Mouse (Mus musculus): ENCODE measurements around the gene Gpr132. TPM values are rescaled to one million over a fixed set of nuclear protein-coding genes. Genes with fewer than 3 reads are reported as not detected.
A peak's percentile ranks its signal among the peaks of the same experiment; 100 is the strongest.
"Not testable (repeated sequence)": the region's sequence is repeated elsewhere in the genome, so short reads cannot be mapped to it uniquely, and the experiment has no call there.

The Gpr132 gene
- total RNA-seq, 1 experiment from 2014 or later, result 74.8 TPM

DNA sequence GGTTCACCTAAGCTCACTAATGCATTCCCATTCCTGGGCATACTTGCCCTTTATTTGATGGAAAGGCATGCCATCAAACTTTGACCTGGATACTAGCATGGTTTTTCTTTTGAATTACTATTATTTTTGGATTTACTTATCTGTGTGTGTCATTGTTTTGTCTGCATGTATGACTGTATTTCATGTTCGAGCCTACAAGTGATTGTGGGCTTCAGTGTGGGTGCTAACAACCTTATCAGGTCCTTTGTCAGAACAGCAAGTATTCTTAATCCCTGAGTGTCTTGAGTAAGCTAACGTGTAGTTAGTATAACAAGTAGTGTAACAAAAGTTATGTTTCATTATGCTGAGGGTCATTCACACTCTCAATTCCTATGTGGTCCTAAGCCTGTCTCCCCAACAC, 37.9 kb downstream of the Gpr132 start:
- no peak for ATAC-seq (replicated peaks; ENCODE audit: insufficient number of reproducible peaks, low FRiP score, low TSS enrichment, poor library complexity, severe bottlenecking)

GRCm38 (mm10) chr12:112829244-112829864, 38.7 kb downstream of the Gpr132 start, which contains the start of gene Cdca4:
Gene Cdca4, minus strand, starts transcription at chr12:112829423.
- ATAC-seq (replicated peaks; ENCODE audit: insufficient number of reproducible peaks, low FRiP score, low TSS enrichment, poor library complexity, severe bottlenecking), result peak; percentile 88

GRCm38 (mm10) chr12:112828501-112829243, 39.4 kb downstream of the Gpr132 start:
- ATAC-seq (replicated peaks; ENCODE audit: insufficient number of reproducible peaks, low FRiP score, low TSS enrichment, poor library complexity, severe bottlenecking), result peak; percentile 28; the same call in 1 of the 2 replicates

GRCm38 (mm10) chr12:112825901-112826300, 42.1 kb downstream of the Gpr132 start:
- ATAC-seq (replicated peaks; ENCODE audit: insufficient number of reproducible peaks, low FRiP score, low TSS enrichment, poor library complexity, severe bottlenecking), result no peak

DNA sequence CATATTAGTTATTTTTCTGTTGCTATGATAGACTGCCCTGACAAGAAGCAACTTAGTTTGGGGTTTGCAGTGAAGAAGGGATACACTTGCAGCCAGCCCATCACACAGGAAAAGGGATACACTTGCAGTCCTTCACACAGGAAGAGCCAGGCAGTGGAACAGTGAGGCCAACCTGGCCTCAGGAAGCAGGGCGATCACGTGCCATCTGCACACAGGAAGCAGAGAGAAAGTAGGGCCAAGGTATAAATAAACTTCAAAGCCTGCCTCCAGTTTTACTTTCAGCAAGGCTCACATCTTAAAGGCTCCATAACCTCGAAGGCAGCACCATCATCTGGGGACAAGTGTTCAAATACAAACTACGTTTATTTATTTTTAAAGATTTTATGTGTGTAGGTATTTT, 44.8 kb downstream of the Gpr132 start:
- ATAC-seq (replicated peaks; ENCODE audit: insufficient number of reproducible peaks, low FRiP score, low TSS enrichment, poor library complexity, severe bottlenecking), result 0 out of 2 replicates have a peak, but pooled peaks have one; percentile 11

DNA sequence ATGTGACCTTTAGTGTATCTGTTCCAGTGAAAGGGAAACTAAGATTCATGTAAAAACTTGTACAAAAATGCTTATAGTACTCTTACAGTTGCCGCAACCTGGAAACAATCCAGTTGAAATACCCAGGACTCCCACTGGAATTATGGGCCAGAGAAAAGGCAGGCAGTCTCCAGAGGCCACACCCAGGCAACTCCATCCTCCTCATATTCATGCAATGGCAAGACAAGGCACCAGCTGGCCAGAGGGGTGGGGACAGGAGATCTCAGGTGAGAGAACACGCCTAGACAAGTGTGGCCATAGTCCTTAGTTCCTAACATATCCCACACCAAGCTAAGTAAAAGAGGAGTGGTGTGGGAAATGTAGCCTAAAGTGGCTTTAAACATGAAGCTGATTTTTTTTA, 45.4 kb downstream of the Gpr132 start:
- ATAC-seq (replicated peaks; ENCODE audit: insufficient number of reproducible peaks, low FRiP score, low TSS enrichment, poor library complexity, severe bottlenecking), result no peak

GRCm38 (mm10) chr12:112821974-112822373, 46.1 kb downstream of the Gpr132 start:
- ATAC-seq (replicated peaks; ENCODE audit: insufficient number of reproducible peaks, low FRiP score, low TSS enrichment, poor library complexity, severe bottlenecking), result no peak

- no peak for ATAC-seq (replicated peaks; ENCODE audit: insufficient number of reproducible peaks, low FRiP score, low TSS enrichment, poor library complexity, severe bottlenecking)
Measured at GRCm38 (mm10) chr12:112821216-112821615, 46.8 kb downstream of the Gpr132 start.

DNA sequence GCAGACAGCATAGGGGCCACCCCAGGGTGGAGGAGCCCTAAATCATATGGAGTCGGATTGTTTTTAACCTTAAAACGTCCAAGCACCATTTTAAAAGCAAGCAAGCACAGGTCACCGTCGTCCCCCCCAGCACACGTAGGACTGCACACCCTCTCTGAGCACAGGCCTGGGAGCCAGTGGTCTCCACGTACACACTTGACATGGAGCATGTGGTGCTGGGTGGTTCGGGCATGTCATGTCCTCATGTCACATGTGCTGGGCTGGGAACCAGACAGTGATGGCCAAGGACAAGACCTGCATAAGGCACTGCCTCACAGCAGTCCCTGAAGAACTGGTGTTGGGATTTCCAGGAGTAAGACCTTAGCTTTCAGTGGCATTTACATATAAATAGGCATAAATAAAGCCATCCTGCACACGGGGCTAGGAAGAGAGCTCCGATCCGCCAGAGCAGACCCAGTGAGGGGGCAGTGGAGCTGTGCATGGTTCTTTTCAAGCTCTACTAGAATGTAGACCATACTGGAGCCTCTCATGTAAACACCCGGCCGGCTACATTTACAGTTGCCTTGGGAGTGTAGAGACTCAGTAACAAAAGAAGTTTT, 47.5 kb downstream of the Gpr132 start:
- ATAC-seq (replicated peaks; ENCODE audit: insufficient number of reproducible peaks, low FRiP score, low TSS enrichment, poor library complexity, severe bottlenecking), result no peak

DNA sequence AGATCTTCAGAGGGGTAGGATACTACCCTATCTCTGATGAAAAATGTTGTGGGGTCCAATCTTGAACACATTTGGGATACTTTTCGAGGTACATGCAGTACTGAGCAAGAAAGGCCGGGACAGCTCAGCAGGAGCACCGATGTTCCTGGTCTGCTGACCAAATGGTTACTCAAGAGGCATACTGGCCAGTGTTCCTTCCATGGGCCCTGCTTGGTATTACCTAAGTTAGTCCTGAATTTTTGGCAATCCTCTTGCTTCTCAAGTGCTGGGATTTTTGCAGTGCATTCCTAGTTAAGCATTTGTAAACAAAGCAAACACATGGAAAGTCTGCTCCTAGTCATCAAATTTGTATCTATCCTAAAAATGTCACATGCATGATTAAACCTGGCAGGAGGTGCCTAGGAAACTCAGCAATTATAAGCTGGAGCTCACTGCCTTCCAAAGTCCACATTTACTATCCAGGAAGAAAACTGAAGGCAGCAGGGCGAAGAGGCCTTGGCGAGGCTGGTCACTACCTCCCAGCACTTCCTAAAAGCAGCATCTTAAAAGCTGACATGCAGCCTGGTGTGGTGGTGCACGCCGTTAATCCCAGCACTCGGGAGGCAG, 48.9 kb downstream of the Gpr132 start:
- no peak for ATAC-seq (replicated peaks; ENCODE audit: insufficient number of reproducible peaks, low FRiP score, low TSS enrichment, poor library complexity, severe bottlenecking)

GRCm38 (mm10) chr12:112816866-112817265, 51.2 kb downstream of the Gpr132 start:
- not testable (repeated sequence) for ATAC-seq (replicated peaks; ENCODE audit: insufficient number of reproducible peaks, low FRiP score, low TSS enrichment, poor library complexity, severe bottlenecking)

- peak; percentile 66 for ATAC-seq (replicated peaks; ENCODE audit: insufficient number of reproducible peaks, low FRiP score, low TSS enrichment, poor library complexity, severe bottlenecking)
Measured at GRCm38 (mm10) chr12:112816294-112816693, 51.7 kb downstream of the Gpr132 start.

DNA sequence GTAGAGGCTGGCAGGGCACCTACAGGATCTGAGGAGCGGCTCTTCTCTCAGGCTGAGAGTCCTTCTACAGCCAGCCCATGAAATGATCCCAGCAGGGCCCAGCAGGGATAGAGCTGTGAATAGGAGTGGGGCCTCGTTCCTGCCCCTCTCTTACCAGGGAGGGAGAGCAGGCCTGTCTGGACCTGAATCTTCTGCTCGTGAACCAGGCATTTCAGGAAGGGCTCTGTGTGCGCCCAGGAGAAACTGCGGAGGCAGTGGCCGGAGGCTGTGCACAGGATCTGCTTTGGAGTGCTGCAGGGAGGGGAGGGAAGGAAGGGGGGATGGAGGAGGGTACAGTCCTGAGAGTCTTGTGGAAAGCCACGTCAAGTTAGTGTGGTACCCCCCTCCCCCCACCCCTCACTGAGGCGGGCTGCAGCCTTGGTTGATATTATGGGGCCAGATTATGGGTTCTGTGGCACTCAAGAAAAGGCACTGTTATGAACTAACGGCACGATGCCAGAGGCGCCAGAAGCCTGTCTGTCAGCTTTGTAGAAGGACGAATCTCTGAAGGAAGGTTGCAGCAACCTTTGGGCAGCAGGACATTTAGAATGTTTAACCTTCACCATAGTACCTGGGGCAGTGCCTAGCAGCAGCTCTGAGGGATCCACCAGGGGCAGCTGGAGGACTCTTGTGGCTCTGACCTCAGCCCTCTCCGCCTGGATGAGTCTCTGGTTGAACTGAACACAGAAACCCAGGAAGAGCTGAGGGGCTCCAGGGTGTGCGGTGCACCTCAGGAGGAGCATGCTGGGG, 53.2 kb downstream of the Gpr132 start:
- no peak for ATAC-seq (replicated peaks; ENCODE audit: insufficient number of reproducible peaks, low FRiP score, low TSS enrichment, poor library complexity, severe bottlenecking)

GRCm38 (mm10) chr12:112813370-112813769, 54.7 kb downstream of the Gpr132 start:
- ATAC-seq (replicated peaks; ENCODE audit: insufficient number of reproducible peaks, low FRiP score, low TSS enrichment, poor library complexity, severe bottlenecking), result no peak

GRCm38 (mm10) chr12:112810092-112810885, 57.7 kb downstream of the Gpr132 start:
- ATAC-seq (replicated peaks; ENCODE audit: insufficient number of reproducible peaks, low FRiP score, low TSS enrichment, poor library complexity, severe bottlenecking), result no peak

DNA sequence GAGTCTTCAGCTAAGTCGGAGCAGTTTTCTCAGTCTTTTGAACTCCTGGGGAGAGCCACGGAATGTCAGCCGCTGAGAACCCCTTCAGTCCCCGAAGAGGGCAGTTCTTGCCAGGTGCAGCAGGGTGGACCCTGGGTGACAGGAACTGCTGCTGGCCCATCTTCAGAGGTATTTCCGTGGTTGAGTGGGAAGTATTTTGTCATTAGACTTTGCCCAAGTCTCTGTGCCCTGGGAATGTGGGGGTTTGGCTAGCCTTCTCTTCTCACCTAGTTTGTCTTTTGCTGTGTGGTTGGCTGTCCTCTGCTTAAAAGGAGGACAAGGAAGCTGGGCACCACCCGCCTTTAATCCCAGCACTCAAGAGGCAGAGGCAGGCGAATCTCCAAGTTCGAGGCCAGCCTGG, 58.4 kb downstream of the Gpr132 start:
- no peak for ATAC-seq (replicated peaks; ENCODE audit: insufficient number of reproducible peaks, low FRiP score, low TSS enrichment, poor library complexity, severe bottlenecking)

- ATAC-seq (replicated peaks; ENCODE audit: insufficient number of reproducible peaks, low FRiP score, low TSS enrichment, poor library complexity, severe bottlenecking), result peak; percentile 92
Measured at GRCm38 (mm10) chr12:112808587-112809364, 59.3 kb downstream of the Gpr132 start, which contains the start of gene Clba1. Gene Clba1, plus strand, starts transcription at chr12:112808937.
